Mouse (Mus musculus) urinary bladder, adult 2 months (tissue): ENCODE results near the gene Olfr1126. TPM values are rescaled to one million over a fixed set of nuclear protein-coding genes. Genes with fewer than 3 reads are reported as not detected.
"Not testable (repeated sequence)": the region's sequence is repeated elsewhere in the genome, so short reads cannot be mapped to it uniquely, and the experiment has no call there.

Source experiments
- DNase-seq: peaks from one replicate; pipeline ENCODE4 v3.0.0; 2022; ENCODE audit warnings: low spot score
- polyA plus RNA-seq: library from polyadenylated mRNA; depleted of rRNA; stranded (reverse); fragments of >200 nt; gene quantifications from 2 replicates; pipeline ENCODE4 v1.2.3, GENCODE M21; 2012; rRNA removed

The Olfr1126 gene
- polyA plus RNA-seq: not detected in 2 replicates

- DNase-seq: no peak
Observed at GRCm38 (mm10) chr2:87453662-87454061, at the start of gene Olfr1126. Gene Olfr1126, plus strand, starts transcription at chr2:87453962.

- DNase-seq: no peak
Observed at GRCm38 (mm10) chr2:87416335-87416734, 37.4 kb upstream of the Olfr1126 start, which contains the start of gene Olfr1123. Gene Olfr1123, plus strand, starts transcription at chr2:87416635.

- no peak for DNase-seq
Observed at GRCm38 (mm10) chr2:87429975-87430374, 23.8 kb upstream of the Olfr1126 start, which contains the start of gene Olfr1124. Gene Olfr1124, plus strand, starts transcription at chr2:87430275.

GRCm38 (mm10) chr2:87437731-87438130, 16.0 kb upstream of the Olfr1126 start:
- DNase-seq: no peak

GRCm38 (mm10) chr2:87461769-87462168, 8.0 kb downstream of the Olfr1126 start:
- no peak for DNase-seq

- DNase-seq: no peak
Observed at GRCm38 (mm10) chr2:87480207-87480606, 26.4 kb downstream of the Olfr1126 start.

GRCm38 (mm10) chr2:87481158-87481557, 27.4 kb downstream of the Olfr1126 start:
- no peak for DNase-seq

GRCm38 (mm10) chr2:87482276-87482675, 28.5 kb downstream of the Olfr1126 start:
- DNase-seq: no peak

- DNase-seq: not testable (repeated sequence)
Observed at GRCm38 (mm10) chr2:87496993-87497392, 43.2 kb downstream of the Olfr1126 start, which contains the start of gene Pramel7. Gene Pramel7, minus strand, starts transcription at chr2:87497093.

GRCm38 (mm10) chr2:87506265-87506664, 52.5 kb downstream of the Olfr1126 start, which contains the start of gene Pramel6:
Gene Pramel6, plus strand, starts transcription at chr2:87506565.
- no peak for DNase-seq

Other genes starting within 250 kb of the Olfr1126 start
- gene Olfr1113, start 245.0 kb upstream of the Olfr1126 start, polyA plus RNA-seq: not detected in 2 replicates
- not detected in 2 replicates for gene Olfr1115, start 205.9 kb upstream of the Olfr1126 start, polyA plus RNA-seq
- gene Olfr1116, start 186.4 kb upstream of the Olfr1126 start, polyA plus RNA-seq: not detected in 2 replicates
- not detected in 2 replicates for gene Olfr1118, start 146.4 kb upstream of the Olfr1126 start, polyA plus RNA-seq
- not detected in 2 replicates for gene Olfr1120, start 99.1 kb upstream of the Olfr1126 start, polyA plus RNA-seq
- not detected in 2 replicates for gene Olfr1121, start 84.1 kb upstream of the Olfr1126 start, polyA plus RNA-seq
- not detected in 2 replicates for gene Olfr1122, start 68.1 kb upstream of the Olfr1126 start, polyA plus RNA-seq
- not detected in 2 replicates for gene Olfr1123, start 37.3 kb upstream of the Olfr1126 start, polyA plus RNA-seq
- gene Olfr1124, start 23.7 kb upstream of the Olfr1126 start, polyA plus RNA-seq: not detected in 2 replicates
- gene Pramel7, start 43.1 kb downstream of the Olfr1126 start, polyA plus RNA-seq: not detected in 2 replicates
- gene Pramel6, start 52.6 kb downstream of the Olfr1126 start, polyA plus RNA-seq: not detected in 2 replicates
- gene Olfr153, start 77.8 kb downstream of the Olfr1126 start, polyA plus RNA-seq: not detected in 2 replicates
- gene Olfr1128, start 91.6 kb downstream of the Olfr1126 start, polyA plus RNA-seq: not detected in 2 replicates
- gene Olfr1129, start 119.9 kb downstream of the Olfr1126 start, polyA plus RNA-seq: not detected in 2 replicates
- gene Olfr1130, start 152.2 kb downstream of the Olfr1126 start, polyA plus RNA-seq: not detected in 2 replicates
- gene Olfr1131, start 173.1 kb downstream of the Olfr1126 start, polyA plus RNA-seq: not detected in 2 replicates
- not detected in 2 replicates for gene Olfr1132, start 183.6 kb downstream of the Olfr1126 start, polyA plus RNA-seq
- not detected in 2 replicates for gene Olfr1133, start 193.4 kb downstream of the Olfr1126 start, polyA plus RNA-seq
- not detected in 2 replicates for gene Olfr1134, start 204.5 kb downstream of the Olfr1126 start, polyA plus RNA-seq
- gene Olfr1135, start 219.7 kb downstream of the Olfr1126 start, polyA plus RNA-seq: not detected in 2 replicates
- gene Olfr1136, start 240.0 kb downstream of the Olfr1126 start, polyA plus RNA-seq: not detected in 2 replicates